Mouse (Mus musculus) cerebellum, adult (tissue): ENCODE measurements around the gene Fgd2.
A peak's percentile ranks its signal among the peaks of the same experiment; 100 is the strongest.

Source experiments
- ATAC-seq: cut with Nextera tagmentation; 2 replicates; pipeline ENCODE4 v1.9.2; 2017; ENCODE audit warnings: mild to moderate bottlenecking, moderate library complexity, mixed read lengths; ENCODE audit not compliant: insufficient number of reproducible peaks, low FRiP score, low TSS enrichment

Gene Fgd2

GRCm38 (mm10) chr17:29395381-29395780 lies 34.7 kb downstream of the Fgd2 start:
- no peak for ATAC-seq

- ATAC-seq = no peak
These were observed 35.5 kb downstream of the Fgd2 start for GRCm38 (mm10) chr17:29396056-29396799.

- peak; percentile 85 for ATAC-seq
These were observed 36.1 kb downstream of the Fgd2 start for GRCm38 (mm10) chr17:29396821-29397242.

- peak; percentile 6; the same call in 1 of the 2 replicates for ATAC-seq
These were observed 37.0 kb downstream of the Fgd2 start for GRCm38 (mm10) chr17:29397480-29398433.

- no peak for ATAC-seq
These were observed 37.8 kb downstream of the Fgd2 start for GRCm38 (mm10) chr17:29398434-29399026.

GRCm38 (mm10) chr17:29399241-29399910 lies 38.7 kb downstream of the Fgd2 start:
- no peak for ATAC-seq

GRCm38 (mm10) chr17:29400044-29400443 lies 39.3 kb downstream of the Fgd2 start:
- no peak for ATAC-seq

- no peak for ATAC-seq
These were observed 41.1 kb downstream of the Fgd2 start for GRCm38 (mm10) chr17:29401741-29402268.

- ATAC-seq = no peak
These were observed 42.5 kb downstream of the Fgd2 start for GRCm38 (mm10) chr17:29403179-29403578.

- no peak for ATAC-seq
These were observed 44.8 kb downstream of the Fgd2 start for GRCm38 (mm10) chr17:29405501-29405900.

GRCm38 (mm10) chr17:29406077-29406476 lies 45.4 kb downstream of the Fgd2 start:
- no peak for ATAC-seq

- ATAC-seq = no peak
These were observed 46.7 kb downstream of the Fgd2 start for GRCm38 (mm10) chr17:29407405-29407804.

GRCm38 (mm10) chr17:29408364-29408763 lies 47.6 kb downstream of the Fgd2 start:
- ATAC-seq = no peak

- ATAC-seq = no peak
These were observed 49.2 kb downstream of the Fgd2 start for GRCm38 (mm10) chr17:29409800-29410343.

GRCm38 (mm10) chr17:29411821-29412425 lies 51.2 kb downstream of the Fgd2 start:
- ATAC-seq = no peak

- ATAC-seq = no peak
These were observed 53.9 kb downstream of the Fgd2 start for GRCm38 (mm10) chr17:29414566-29414965.

GRCm38 (mm10) chr17:29415761-29416662 lies 55.3 kb downstream of the Fgd2 start:
- no peak for ATAC-seq

- no peak for ATAC-seq
These were observed 56.0 kb downstream of the Fgd2 start for GRCm38 (mm10) chr17:29416757-29417156.
